Mouse (Mus musculus): ENCODE data around the gene Camk2b.

Gene Camk2b

GRCm38 (mm10) chr11:6050066-6050560 is 16.0 kb downstream of the Camk2b start:
- DNase-seq (ENCODE audit: low spot score in 2 of 2) = no peak

- no peak for DNase-seq (ENCODE audit: low spot score in 2 of 2)
These were observed 18.0 kb downstream of the Camk2b start for GRCm38 (mm10) chr11:6048208-6048607.

- DNase-seq (ENCODE audit: low spot score in 2 of 2) = no peak
These were observed 27.2 kb downstream of the Camk2b start for GRCm38 (mm10) chr11:6038929-6039328.

GRCm38 (mm10) chr11:6037686-6038085 is 28.5 kb downstream of the Camk2b start:
- DNase-seq (ENCODE audit: low spot score in 2 of 2) = no peak

GRCm38 (mm10) chr11:6037198-6037597 is 29.0 kb downstream of the Camk2b start:
- no peak for DNase-seq (ENCODE audit: low spot score in 2 of 2)

- no peak for DNase-seq (ENCODE audit: low spot score in 2 of 2)
These were observed 29.7 kb downstream of the Camk2b start for GRCm38 (mm10) chr11:6036477-6036876.

GRCm38 (mm10) chr11:6035521-6035920 is 30.6 kb downstream of the Camk2b start:
- DNase-seq (ENCODE audit: low spot score in 2 of 2) = no peak

GRCm38 (mm10) chr11:6034740-6035139 is 31.4 kb downstream of the Camk2b start:
- no peak for DNase-seq (ENCODE audit: low spot score in 2 of 2)

GRCm38 (mm10) chr11:6033801-6034200 is 32.4 kb downstream of the Camk2b start:
- no peak for DNase-seq (ENCODE audit: low spot score in 2 of 2)

- peak; percentile 47 to 51 for DNase-seq (ENCODE audit: low spot score in 2 of 2)
These were observed 33.0 kb downstream of the Camk2b start for GRCm38 (mm10) chr11:6033147-6033546.

- DNase-seq (ENCODE audit: low spot score in 2 of 2) = no peak
These were observed 35.5 kb downstream of the Camk2b start for GRCm38 (mm10) chr11:6030650-6031049.

GRCm38 (mm10) chr11:6029790-6030189 is 36.4 kb downstream of the Camk2b start:
- DNase-seq (ENCODE audit: low spot score in 2 of 2) = no peak

GRCm38 (mm10) chr11:6028911-6029310 is 37.3 kb downstream of the Camk2b start:
- no peak for DNase-seq (ENCODE audit: low spot score in 2 of 2)

GRCm38 (mm10) chr11:6026361-6026760 is 39.8 kb downstream of the Camk2b start:
- peak; percentile 37 to 39 for DNase-seq (ENCODE audit: low spot score in 2 of 2)

GRCm38 (mm10) chr11:6024923-6025652 is 41.1 kb downstream of the Camk2b start:
- no peak for DNase-seq (ENCODE audit: low spot score in 2 of 2)

- DNase-seq (ENCODE audit: low spot score in 2 of 2) = no peak
These were observed 45.0 kb downstream of the Camk2b start for GRCm38 (mm10) chr11:6020897-6021839.

- no peak for DNase-seq (ENCODE audit: low spot score in 2 of 2)
These were observed 45.8 kb downstream of the Camk2b start for GRCm38 (mm10) chr11:6020360-6020759.

- peak; percentile 54 to 59 for DNase-seq (ENCODE audit: low spot score in 2 of 2)
These were observed 47.7 kb downstream of the Camk2b start for GRCm38 (mm10) chr11:6018218-6019010.

GRCm38 (mm10) chr11:6017484-6018140 is 48.5 kb downstream of the Camk2b start:
- peak in 1 of 2 experiments; percentile 32 for DNase-seq (ENCODE audit: low spot score in 2 of 2)

GRCm38 (mm10) chr11:6016797-6017395 is 49.3 kb downstream of the Camk2b start:
- DNase-seq (ENCODE audit: low spot score in 2 of 2) = no peak

- no peak for DNase-seq (ENCODE audit: low spot score in 2 of 2)
These were observed 49.8 kb downstream of the Camk2b start for GRCm38 (mm10) chr11:6016368-6016767.

Measured in spleen, postnatal 36 days (tissue).